Mouse (Mus musculus) spleen, adult 2 months (tissue): ENCODE results near the gene Mapkap1.

Experiments
- CTCF ChIP-seq: fragments of 200-500 bp; IDR thresholded peaks from 2 replicates; pipeline ENCODE4 v1.5.1; 2011; ENCODE audit warnings: mild to moderate bottlenecking, inconsistent platforms; ENCODE audit not compliant: insufficient read depth, insufficient read length, insufficient replicate concordance; ENCODE audit errors: extremely low read depth
- POLR2A ChIP-seq: fragments of 200-500 bp; IDR thresholded peaks from 2 replicates; pipeline ENCODE4 v1.6.1; 2011; ENCODE audit warnings: low read depth, low read length, inconsistent platforms

GRCm38 (mm10) chr2:34367024-34367423 lies 39.5 kb upstream of the Mapkap1 start:
- no peak for TF ChIP-seq CTCF
- no peak for TF ChIP-seq POLR2A
